Mouse (Mus musculus) heart, adult 10 weeks (tissue): ENCODE data around the gene Ccdc117. TPM values are rescaled to one million over a fixed set of nuclear protein-coding genes. Genes with fewer than 3 reads are reported as not detected.

ENCODE experiments used
- polyA plus RNA-seq: library from polyadenylated mRNA; stranded (reverse); fragments of 350-450 nt; fragmentation: Illumina TruSeq; extraction: RNeasy Lipid Tissue Mini Kit (QIAGEN cat#74804); gene quantifications from one replicate; pipeline ENCODE4 v1.2.3, GENCODE M21; 2014; ENCODE audit warnings: low read depth, low replicate concordance

Ccdc117 gene
- 23.0 TPM for polyA plus RNA-seq

DNA sequence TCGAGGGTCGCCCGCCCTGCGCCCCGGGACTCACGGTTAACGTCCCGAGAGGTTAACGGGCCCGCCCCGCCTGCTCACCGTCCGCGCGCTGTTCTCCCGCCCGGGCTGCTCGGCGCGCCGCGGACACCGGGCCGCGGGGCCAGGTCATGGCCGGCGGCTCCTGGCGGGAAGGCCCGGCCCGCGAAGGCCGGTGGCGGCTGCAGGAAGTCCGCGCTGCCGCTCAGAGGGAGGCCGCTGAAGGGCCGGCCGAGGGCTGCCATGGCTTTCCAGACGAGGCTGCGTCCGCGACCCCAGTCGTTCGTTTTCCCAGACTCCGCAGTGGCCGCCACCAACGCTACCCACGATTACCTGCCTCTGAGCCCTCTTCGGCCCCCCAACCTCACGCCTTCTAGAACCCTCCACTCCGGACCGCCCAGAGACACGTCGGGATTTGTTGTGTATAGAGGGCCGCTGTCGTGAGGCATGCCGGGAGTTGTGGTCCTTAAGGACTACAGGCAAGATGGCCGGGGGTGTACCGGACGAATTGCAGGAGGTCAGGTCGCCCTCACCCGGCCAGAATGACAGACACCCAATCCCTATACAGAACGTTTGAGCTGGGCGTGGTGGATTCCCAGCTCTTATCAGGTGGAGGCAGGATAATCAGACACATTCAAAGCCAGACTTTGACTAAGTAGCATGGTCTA is at the start of gene Ccdc117:
Gene Ccdc117 (minus strand): TSS at position 389 of the 683 bp plus-strand sequence.

DNA sequence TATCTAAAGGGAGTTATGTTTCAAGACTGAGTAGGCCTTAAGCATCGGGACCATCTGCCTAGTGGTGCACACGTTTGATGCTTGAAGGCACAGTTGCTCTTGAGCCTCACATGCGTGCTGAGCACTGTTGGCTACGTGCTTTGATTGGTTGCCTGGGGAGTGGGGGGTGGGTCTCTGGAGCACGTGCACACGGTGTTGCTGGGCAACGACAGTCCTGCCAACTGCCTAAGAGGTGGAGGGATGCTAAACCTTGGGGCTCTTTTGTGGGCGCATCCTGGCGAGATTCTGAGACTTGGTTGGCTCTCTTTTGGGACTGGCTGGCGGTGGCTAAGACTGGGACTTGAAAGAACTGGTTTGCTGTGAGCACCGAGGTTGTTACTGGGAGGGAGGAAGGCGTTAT is 27.5 kb upstream of the Ccdc117 start, which contains the start of gene Ankrd36:
Gene Ankrd36 (plus strand): TSS at position 211 of the 400 bp plus-strand sequence.

DNA sequence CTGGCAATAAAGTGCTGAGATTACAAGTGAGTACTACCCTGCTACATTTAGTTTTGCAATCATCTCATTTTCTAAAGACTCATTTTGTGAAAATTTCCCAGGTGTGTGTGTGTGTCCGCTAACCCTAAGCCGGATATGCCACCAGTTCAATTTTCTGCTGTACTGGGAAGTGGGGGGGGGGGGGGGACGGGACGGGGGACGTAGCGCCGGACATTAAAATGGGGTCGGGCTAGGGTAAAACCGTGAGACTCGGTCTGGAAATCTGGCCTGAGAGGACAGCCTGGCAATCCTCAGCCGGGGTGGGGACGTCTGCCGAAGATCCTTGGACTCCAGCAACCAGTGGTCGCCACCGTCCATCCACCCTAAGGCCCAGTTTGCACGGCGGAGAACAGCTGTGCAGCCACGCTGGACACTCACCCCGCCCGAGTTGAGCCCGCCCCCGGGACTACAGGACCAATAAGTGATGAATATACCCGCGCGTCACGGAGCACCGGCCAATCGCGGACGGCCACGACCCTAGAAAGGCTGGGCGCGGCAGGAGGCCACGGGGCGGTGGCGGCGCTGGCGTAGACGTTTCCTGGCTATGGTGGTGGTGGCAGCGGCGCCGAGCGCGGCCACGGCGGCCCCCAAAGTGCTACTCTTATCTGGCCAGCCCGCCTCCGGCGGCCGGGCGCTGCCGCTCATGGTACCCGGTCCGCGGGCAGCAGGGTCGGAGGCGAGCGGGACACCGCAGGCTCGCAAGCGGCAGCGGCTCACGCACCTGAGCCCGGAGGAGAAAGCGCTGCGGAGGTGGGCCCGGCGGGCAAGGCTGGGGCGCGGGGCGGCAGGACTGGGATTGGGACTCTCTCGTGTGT is 21.3 kb downstream of the Ccdc117 start, which contains the start of gene Xbp1:
Gene Xbp1 (plus strand): TSS at position 248 of the 854 bp plus-strand sequence.

Other genes starting within 250 kb of the Ccdc117 start
- 3.4 TPM for gene Znrf3, start 97.3 kb downstream of the Ccdc117 start, polyA plus RNA-seq
- gene Xbp1, start 21.5 kb downstream of the Ccdc117 start, polyA plus RNA-seq, result 73.2 TPM
- not detected for gene Ankrd36, start 27.5 kb upstream of the Ccdc117 start, polyA plus RNA-seq
- 124 TPM for gene Mrps24, start 173.5 kb upstream of the Ccdc117 start, polyA plus RNA-seq
- gene Urgcp, start 220.2 kb upstream of the Ccdc117 start, polyA plus RNA-seq, result 36.6 TPM
- 29.6 TPM for gene Dbnl, start 246.3 kb upstream of the Ccdc117 start, polyA plus RNA-seq